Mouse (Mus musculus): ENCODE measurements around the gene Wdfy3. TPM values are rescaled to one million over a fixed set of nuclear protein-coding genes. Genes with fewer than 3 reads are reported as not detected.
"Not testable (repeated sequence)": the region's sequence is repeated elsewhere in the genome, so short reads cannot be mapped to it uniquely, and the experiment has no call there.

The Wdfy3 gene
- polyA plus RNA-seq, 1 experiment from 2014 or later, result 20.1 TPM

DNA sequence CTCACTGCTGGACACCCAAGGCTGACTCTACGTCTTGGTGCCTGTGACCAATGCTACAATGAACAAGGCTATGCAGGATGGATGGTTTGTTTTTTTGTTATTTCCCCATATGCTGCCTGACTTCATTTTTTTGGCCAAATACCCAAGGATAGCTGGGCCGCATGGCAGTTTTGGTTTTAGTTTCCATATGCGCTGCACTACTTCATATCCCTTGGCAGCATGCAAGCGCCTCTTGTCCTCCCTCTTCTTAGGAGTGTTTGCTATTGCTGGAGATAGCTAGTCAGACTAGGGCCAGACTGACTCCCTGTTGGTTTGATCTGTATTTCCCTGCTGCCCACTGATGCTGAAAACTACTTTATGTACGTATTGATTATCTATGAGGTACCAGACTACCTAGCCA, 229.2 kb downstream of the Wdfy3 start:
- Histone ChIP-seq H3K27ac (ENCODE audit: low read length) (no peak overlapping the region), H3K4me3 (ENCODE audit: low read length) (no peak overlapping the region), H3K9me3 (ENCODE audit: low read length) (no peaks in the 10 kb centered on the region), H3K4me2 (replicated peaks; ENCODE audit: low read depth, low read length) (no peak overlapping the region), H3K27me3 (ENCODE audit: insufficient read depth, low read length) (no peaks in the 10 kb centered on the region), H3K4me1 (ENCODE audit: insufficient read depth, low read length) (no peaks in the 10 kb centered on the region), H3K9ac (replicated peaks; ENCODE audit: low read length) (no peak overlapping the region), H3K36me3 (ENCODE audit: insufficient read depth, low read length) (peaks cover 91% of the 10 kb centered on the region)
- ATAC-seq (ENCODE audit: low FRiP score, low TSS enrichment), result no peak
- 95% methylated on average over 5 of the region's 5 CpGs for WGBS

DNA sequence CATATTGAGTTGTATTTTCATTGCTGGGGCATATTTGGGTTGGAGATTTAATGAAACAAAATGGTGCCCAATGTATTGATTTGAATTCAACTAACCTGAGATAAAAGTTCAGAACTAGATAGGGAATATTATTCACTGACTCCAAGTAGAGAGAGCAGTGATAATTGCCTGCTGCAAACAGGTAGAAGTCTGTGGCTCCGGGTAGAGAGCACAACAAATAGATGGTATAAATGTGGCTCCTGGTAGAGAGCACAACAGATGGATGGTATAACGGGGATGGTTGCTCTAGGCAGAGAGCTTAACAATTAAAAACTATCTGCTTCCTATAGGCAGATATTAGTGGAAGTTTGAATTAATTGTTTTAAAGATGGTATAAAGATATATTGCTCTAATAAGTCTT, 232.1 kb downstream of the Wdfy3 start:
- not testable (repeated sequence) for H3K9me3 ChIP-seq (ENCODE audit: low read length); H3K27ac ChIP-seq (ENCODE audit: low read length); H3K27me3 ChIP-seq (ENCODE audit: insufficient read depth, low read length); H3K4me1 ChIP-seq (ENCODE audit: insufficient read depth, low read length); H3K4me2 ChIP-seq (replicated peaks; ENCODE audit: low read depth, low read length); H3K4me3 ChIP-seq (ENCODE audit: low read length); ATAC-seq (ENCODE audit: low FRiP score, low TSS enrichment); H3K9ac ChIP-seq (replicated peaks; ENCODE audit: low read length)
- WGBS, result 96% methylated on average over 2 of the region's 2 CpGs
- H3K36me3 ChIP-seq (ENCODE audit: insufficient read depth, low read length), result peaks cover 78% of the 10 kb centered on the region

DNA sequence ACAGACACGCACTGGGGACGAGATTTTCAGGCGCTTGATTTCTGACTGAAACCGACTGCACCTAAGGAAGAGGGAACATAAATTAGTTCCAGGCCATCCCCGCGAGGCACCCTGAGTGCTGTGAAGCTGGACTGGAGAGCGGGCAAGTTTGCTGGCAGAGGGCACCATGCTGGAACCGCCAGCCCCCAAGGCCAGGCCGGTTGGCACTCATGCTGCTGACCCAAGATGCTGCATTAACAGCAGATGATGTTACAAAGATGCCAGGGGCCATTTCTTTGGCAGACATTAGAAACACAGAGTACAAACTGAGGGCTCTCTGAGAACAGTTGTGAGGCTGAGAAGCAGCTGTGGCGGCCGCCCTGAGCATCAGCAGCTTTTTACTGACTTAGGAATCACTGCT, 233.5 kb downstream of the Wdfy3 start:
- 86% methylated on average over 11 of the region's 11 CpGs for WGBS

DNA sequence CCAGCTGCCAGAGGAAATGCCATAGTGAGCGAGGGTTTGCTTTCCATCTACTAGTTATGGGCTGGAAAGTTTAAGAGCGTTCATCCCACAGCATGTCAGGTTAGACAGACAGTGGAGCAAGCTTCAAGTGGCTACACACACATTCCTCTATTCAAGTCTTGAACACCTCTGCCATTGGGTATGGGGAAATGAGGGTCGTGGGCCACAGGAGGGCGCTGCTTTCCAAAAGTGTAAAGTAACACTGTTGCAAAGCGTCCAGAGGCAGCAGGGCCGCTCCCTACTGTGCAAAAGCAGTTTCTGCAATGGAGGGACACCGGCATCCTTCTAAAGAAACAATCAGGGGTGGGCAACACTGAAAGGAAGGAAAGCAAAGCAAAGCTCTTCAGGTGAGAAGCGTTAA, 235.8 kb downstream of the Wdfy3 start:
- Histone ChIP-seq H3K36me3 (ENCODE audit: insufficient read depth, low read length) (peaks cover 53% of the 10 kb centered on the region), H3K27me3 (ENCODE audit: insufficient read depth, low read length) (no peaks in the 10 kb centered on the region), H3K9ac (replicated peaks; ENCODE audit: low read length) (no peak overlapping the region), H3K27ac (ENCODE audit: low read length) (no peak overlapping the region), H3K4me1 (ENCODE audit: insufficient read depth, low read length) (no peaks in the 10 kb centered on the region), H3K4me3 (ENCODE audit: low read length) (no peak overlapping the region), H3K9me3 (ENCODE audit: low read length) (no peaks in the 10 kb centered on the region), H3K4me2 (replicated peaks; ENCODE audit: low read depth, low read length) (no peak overlapping the region)
- ATAC-seq (ENCODE audit: low FRiP score, low TSS enrichment), result no peak
- 75% methylated on average over 8 of the region's 8 CpGs for WGBS

More for the DNA sequence above, 233.5 kb downstream of the Wdfy3 start:
- Histone ChIP-seq H3K9me3 (ENCODE audit: low read length) (no peaks in the 10 kb centered on the region), H3K27me3 (ENCODE audit: insufficient read depth, low read length) (no peaks in the 10 kb centered on the region), H3K4me2 (replicated peaks; ENCODE audit: low read depth, low read length) (no peak overlapping the region), H3K36me3 (ENCODE audit: insufficient read depth, low read length) (peaks cover 69% of the 10 kb centered on the region), H3K4me3 (ENCODE audit: low read length) (no peak overlapping the region), H3K27ac (ENCODE audit: low read length) (no peak overlapping the region), H3K4me1 (ENCODE audit: insufficient read depth, low read length) (no peaks in the 10 kb centered on the region), H3K9ac (replicated peaks; ENCODE audit: low read length) (no peak overlapping the region)
- ATAC-seq (ENCODE audit: low FRiP score, low TSS enrichment), result no peak

DNA sequence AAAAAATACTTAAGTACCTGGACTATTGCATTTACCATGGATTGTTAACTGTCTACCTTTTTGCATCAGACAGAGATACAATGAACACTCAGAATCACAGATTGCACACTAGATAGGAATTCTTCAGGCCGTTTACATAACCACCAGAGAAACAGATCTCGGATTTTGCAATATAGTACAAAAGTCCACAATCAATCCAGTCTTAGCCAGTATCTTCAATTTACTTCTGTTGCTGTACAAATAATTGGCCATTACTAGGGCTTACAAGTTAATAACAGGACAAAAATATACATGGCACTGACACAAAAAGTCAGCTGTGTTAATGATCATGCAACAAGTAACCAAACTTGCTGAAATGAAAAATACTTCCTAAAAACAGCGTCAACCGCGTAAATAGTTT, 236.7 kb downstream of the Wdfy3 start:
- no peaks in the 10 kb centered on the region for H3K9me3 ChIP-seq (ENCODE audit: low read length)
- WGBS, result 95% methylated on average over 5 of the region's 5 CpGs
- no peak overlapping the region for H3K27ac ChIP-seq (ENCODE audit: low read length)
- no peak overlapping the region for H3K9ac ChIP-seq (replicated peaks; ENCODE audit: low read length)
- H3K27me3 ChIP-seq (ENCODE audit: insufficient read depth, low read length), result no peaks in the 10 kb centered on the region
- no peak overlapping the region for H3K4me2 ChIP-seq (replicated peaks; ENCODE audit: low read depth, low read length)
- H3K4me1 ChIP-seq (ENCODE audit: insufficient read depth, low read length), result no peaks in the 10 kb centered on the region
- H3K36me3 ChIP-seq (ENCODE audit: insufficient read depth, low read length), result peaks cover 45% of the 10 kb centered on the region
- ATAC-seq (ENCODE audit: low FRiP score, low TSS enrichment), result no peak
- no peak overlapping the region for H3K4me3 ChIP-seq (ENCODE audit: low read length)

DNA sequence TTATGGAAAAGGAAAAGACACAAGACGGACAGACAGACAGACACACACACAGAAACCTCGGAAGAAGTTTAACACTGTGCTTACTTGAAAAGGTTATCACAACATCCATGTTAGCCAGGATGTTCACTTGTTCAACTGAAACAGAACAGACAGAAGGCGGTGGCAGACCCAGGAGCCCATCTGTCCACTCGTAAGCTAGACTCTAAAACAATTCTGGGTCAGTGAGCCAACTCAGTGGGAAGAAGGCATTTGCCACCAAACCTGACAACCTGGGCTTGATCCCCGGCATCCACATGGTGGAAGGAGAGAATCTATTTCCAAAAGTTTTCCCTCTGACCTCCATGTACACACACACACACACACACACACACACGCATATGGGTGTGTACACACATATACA, 237.7 kb downstream of the Wdfy3 start:
- Histone ChIP-seq H3K4me1 (ENCODE audit: insufficient read depth, low read length) (peaks cover 5% of the 10 kb centered on the region), H3K9ac (replicated peaks; ENCODE audit: low read length) (no peak overlapping the region), H3K27me3 (ENCODE audit: insufficient read depth, low read length) (no peaks in the 10 kb centered on the region), H3K27ac (ENCODE audit: low read length) (no peak overlapping the region), H3K4me2 (replicated peaks; ENCODE audit: low read depth, low read length) (no peak overlapping the region), H3K4me3 (ENCODE audit: low read length) (no peak overlapping the region), H3K9me3 (ENCODE audit: low read length) (no peaks in the 10 kb centered on the region), H3K36me3 (ENCODE audit: insufficient read depth, low read length) (peaks cover 37% of the 10 kb centered on the region)
- no peak for ATAC-seq (ENCODE audit: low FRiP score, low TSS enrichment)
- WGBS, result 90% methylated on average over 6 of the region's 6 CpGs

DNA sequence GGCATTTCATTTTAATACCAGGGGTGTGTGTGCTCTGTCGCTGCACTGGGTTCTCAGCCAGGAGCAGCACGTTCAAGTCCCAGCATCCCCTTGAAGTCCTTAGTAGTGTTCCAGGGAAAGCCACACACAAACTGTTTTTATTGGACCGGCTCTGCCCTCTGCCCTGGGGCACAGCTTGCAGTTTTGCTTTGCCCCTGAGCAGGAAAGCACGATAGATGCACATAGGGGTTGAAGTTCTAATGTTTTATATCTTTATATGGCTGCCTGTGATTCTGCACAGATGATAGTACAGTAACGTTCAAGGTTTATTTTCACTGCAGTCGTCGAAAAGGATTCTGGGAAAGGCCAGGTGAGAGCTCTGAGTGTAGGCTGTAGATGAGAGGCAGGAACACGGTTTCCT, 239.5 kb downstream of the Wdfy3 start:
- Histone ChIP-seq H3K4me1 (ENCODE audit: insufficient read depth, low read length) (peaks cover 9% of the 10 kb centered on the region), H3K9me3 (ENCODE audit: low read length) (no peaks in the 10 kb centered on the region), H3K27me3 (ENCODE audit: insufficient read depth, low read length) (no peaks in the 10 kb centered on the region), H3K36me3 (ENCODE audit: insufficient read depth, low read length) (peaks cover 22% of the 10 kb centered on the region), H3K27ac (ENCODE audit: low read length) (no peak overlapping the region), H3K4me2 (replicated peaks; ENCODE audit: low read depth, low read length) (no peak overlapping the region), H3K4me3 (ENCODE audit: low read length) (no peak overlapping the region), H3K9ac (replicated peaks; ENCODE audit: low read length) (no peak overlapping the region)
- 78% methylated on average over 8 of the region's 8 CpGs for WGBS
- ATAC-seq (ENCODE audit: low FRiP score, low TSS enrichment), result no peak

DNA sequence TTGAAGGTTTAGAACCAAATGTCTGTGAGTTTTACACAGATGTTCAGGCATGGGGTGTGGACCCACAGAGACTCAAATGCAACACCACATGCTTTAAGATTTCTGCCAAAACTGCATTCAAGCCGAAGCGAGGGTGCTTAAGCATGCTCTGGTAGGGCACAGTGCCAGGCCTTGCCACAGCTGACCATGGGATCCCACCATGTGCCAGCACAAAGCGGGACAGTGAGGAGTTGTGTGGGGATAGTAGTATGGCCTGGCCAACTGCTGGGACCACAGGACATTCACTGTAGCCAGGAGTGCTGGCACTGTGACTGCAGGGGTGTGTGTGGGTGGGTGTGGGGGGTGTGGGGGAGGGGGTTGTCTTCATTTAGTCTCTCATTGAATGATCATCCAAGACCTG, 240.8 kb downstream of the Wdfy3 start:
- Histone ChIP-seq H3K9me3 (ENCODE audit: low read length) (no peaks in the 10 kb centered on the region), H3K27me3 (ENCODE audit: insufficient read depth, low read length) (no peaks in the 10 kb centered on the region), H3K36me3 (ENCODE audit: insufficient read depth, low read length) (peaks cover 14% of the 10 kb centered on the region), H3K27ac (ENCODE audit: low read length) (no peak overlapping the region), H3K9ac (replicated peaks; ENCODE audit: low read length) (no peak overlapping the region), H3K4me3 (ENCODE audit: low read length) (no peak overlapping the region), H3K4me1 (ENCODE audit: insufficient read depth, low read length) (peaks cover 9% of the 10 kb centered on the region), H3K4me2 (replicated peaks; ENCODE audit: low read depth, low read length) (no peak overlapping the region)
- 95% methylated on average over 3 of the region's 3 CpGs for WGBS
- ATAC-seq (ENCODE audit: low FRiP score, low TSS enrichment), result no peak

DNA sequence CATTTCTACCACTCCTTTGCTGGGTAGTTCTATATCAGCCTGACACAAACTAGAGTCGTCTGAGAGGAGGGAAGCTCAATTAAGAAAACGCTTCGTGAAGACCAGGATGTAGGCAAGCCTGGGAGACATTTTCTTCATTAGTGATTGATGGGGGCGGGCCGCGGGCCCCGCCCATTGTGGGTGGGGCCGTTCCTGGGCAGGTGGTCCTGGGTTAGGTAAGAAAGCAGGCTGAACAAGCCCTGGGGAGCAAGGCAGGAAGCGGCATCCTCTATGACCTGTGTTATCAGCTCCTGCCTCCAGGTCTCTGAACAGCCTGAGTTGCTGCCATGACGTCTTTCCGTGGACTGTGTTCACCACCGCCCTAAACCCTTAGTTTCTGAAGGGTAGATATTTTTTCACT, 242.2 kb downstream of the Wdfy3 start:
- H3K27ac ChIP-seq (ENCODE audit: low read length), result no peak overlapping the region
- WGBS, result 39% methylated on average over 12 of the region's 12 CpGs
- ATAC-seq (ENCODE audit: low FRiP score, low TSS enrichment), result no peak
- no peak overlapping the region for H3K4me3 ChIP-seq (ENCODE audit: low read length)
- H3K36me3 ChIP-seq (ENCODE audit: insufficient read depth, low read length), result peaks cover 8% of the 10 kb centered on the region
- H3K9ac ChIP-seq (replicated peaks; ENCODE audit: low read length), result no peak overlapping the region
- H3K4me2 ChIP-seq (replicated peaks; ENCODE audit: low read depth, low read length), result no peak overlapping the region
- H3K9me3 ChIP-seq (ENCODE audit: low read length), result no peaks in the 10 kb centered on the region
- peaks cover 11% of the 10 kb centered on the region for H3K4me1 ChIP-seq (ENCODE audit: insufficient read depth, low read length)
- no peaks in the 10 kb centered on the region for H3K27me3 ChIP-seq (ENCODE audit: insufficient read depth, low read length)

DNA sequence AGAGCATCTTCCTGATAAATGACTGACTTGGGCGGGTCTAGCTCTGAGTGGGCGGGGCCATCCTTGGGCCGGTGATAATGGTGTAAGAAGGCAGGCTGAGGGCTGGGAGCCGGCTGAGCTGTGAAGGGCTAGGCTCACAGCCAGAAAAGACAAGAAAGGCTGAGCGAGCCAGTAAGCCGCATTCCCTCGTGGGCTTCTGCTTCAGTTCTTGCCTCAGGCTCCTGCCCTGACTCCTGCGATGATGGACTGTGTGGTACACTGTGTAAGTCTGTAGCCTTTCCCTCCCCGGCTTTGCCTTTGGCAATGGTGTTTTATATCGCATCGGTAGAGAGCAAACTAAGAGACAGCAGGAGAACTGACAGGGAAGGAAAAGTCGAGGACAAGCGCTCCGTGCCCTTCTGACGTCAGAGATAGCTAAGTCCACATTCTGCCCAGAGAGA, 243.2 kb downstream of the Wdfy3 start:
- H3K4me3 ChIP-seq (ENCODE audit: low read length), result no peak overlapping the region; the same call in 1 of the 2 replicates
- H3K27me3 ChIP-seq (ENCODE audit: insufficient read depth, low read length), result no peaks in the 10 kb centered on the region
- H3K4me2 ChIP-seq (replicated peaks; ENCODE audit: low read depth, low read length), result peak overlapping the region; percentile 33
- WGBS, result 8% methylated on average over 15 of the region's 15 CpGs
- H3K27ac ChIP-seq (ENCODE audit: low read length), result no peak overlapping the region
- H3K4me1 ChIP-seq (ENCODE audit: insufficient read depth, low read length), result peaks cover 18% of the 10 kb centered on the region
- H3K9me3 ChIP-seq (ENCODE audit: low read length), result no peaks in the 10 kb centered on the region
- H3K9ac ChIP-seq (replicated peaks; ENCODE audit: low read length), result no peak overlapping the region
- peaks cover 3% of the 10 kb centered on the region; the same call in 1 of the 2 replicates for H3K36me3 ChIP-seq (ENCODE audit: insufficient read depth, low read length)
- ATAC-seq (ENCODE audit: low FRiP score, low TSS enrichment), result peak; percentile 55
